Mouse (Mus musculus) induced T-regulatory cell, adult 2 months (primary cell): ENCODE measurements around the gene Dennd1a.

Experiments used
- DNase-seq: peaks from one replicate; pipeline ENCODE4 v3.0.0-alpha.2; 2012; ENCODE audit warnings: low read depth

The Dennd1a gene

GRCm38 (mm10) chr2:37872791-37873190 is 414.4 kb downstream of the Dennd1a start:
- DNase-seq: no peak

- no peak for DNase-seq
Observed at GRCm38 (mm10) chr2:37869628-37870027, 417.6 kb downstream of the Dennd1a start.

- DNase-seq: no peak
Observed at GRCm38 (mm10) chr2:37867387-37867786, 419.8 kb downstream of the Dennd1a start.

GRCm38 (mm10) chr2:37857472-37857871 is 429.7 kb downstream of the Dennd1a start:
- no peak for DNase-seq

GRCm38 (mm10) chr2:37856955-37857354 is 430.2 kb downstream of the Dennd1a start:
- DNase-seq: no peak

- no peak for DNase-seq
Observed at GRCm38 (mm10) chr2:37855226-37855625, 432.0 kb downstream of the Dennd1a start.

GRCm38 (mm10) chr2:37853878-37854435 is 433.2 kb downstream of the Dennd1a start:
- DNase-seq: no peak

- no peak for DNase-seq
Observed at GRCm38 (mm10) chr2:37850626-37851025, 436.6 kb downstream of the Dennd1a start.

GRCm38 (mm10) chr2:37849357-37849756 is 437.8 kb downstream of the Dennd1a start:
- DNase-seq: peak; percentile 4

GRCm38 (mm10) chr2:37842719-37843118 is 444.5 kb downstream of the Dennd1a start:
- no peak for DNase-seq

GRCm38 (mm10) chr2:37842151-37842569 is 445.0 kb downstream of the Dennd1a start:
- DNase-seq: no peak

- no peak for DNase-seq
Observed at GRCm38 (mm10) chr2:37839922-37840321, 447.3 kb downstream of the Dennd1a start.

GRCm38 (mm10) chr2:37838202-37838984 is 448.8 kb downstream of the Dennd1a start:
- no peak for DNase-seq

- DNase-seq: no peak
Observed at GRCm38 (mm10) chr2:37837542-37837941, 449.6 kb downstream of the Dennd1a start.

- no peak for DNase-seq
Observed at GRCm38 (mm10) chr2:37836926-37837325, 450.3 kb downstream of the Dennd1a start.

GRCm38 (mm10) chr2:37832253-37832652 is 454.9 kb downstream of the Dennd1a start:
- DNase-seq: no peak

GRCm38 (mm10) chr2:37829758-37830275 is 457.4 kb downstream of the Dennd1a start:
- DNase-seq: no peak

- DNase-seq: no peak
Observed at GRCm38 (mm10) chr2:37823826-37824225, 463.4 kb downstream of the Dennd1a start.

- DNase-seq: no peak
Observed at GRCm38 (mm10) chr2:37822122-37822521, 465.1 kb downstream of the Dennd1a start.

- no peak for DNase-seq
Observed at GRCm38 (mm10) chr2:37819526-37820152, 467.6 kb downstream of the Dennd1a start.

- DNase-seq: no peak
Observed at GRCm38 (mm10) chr2:37818761-37819525, 468.2 kb downstream of the Dennd1a start.

GRCm38 (mm10) chr2:37815676-37816075 is 471.5 kb downstream of the Dennd1a start:
- DNase-seq: peak; percentile 71
